Mouse (Mus musculus) thymus, postnatal 25 days (tissue): ENCODE data around the gene Rnf152.

Experiments
- DNase-seq: peaks from one replicate; pipeline ENCODE4 v3.0.0; 2022

Rnf152 gene

GRCm38 (mm10) chr1:105311899-105312600, 44.5 kb downstream of the Rnf152 start:
- DNase-seq: no peak

- no peak for DNase-seq
These were observed 54.3 kb downstream of the Rnf152 start for GRCm38 (mm10) chr1:105302164-105302563.

- DNase-seq: no peak
These were observed 54.7 kb downstream of the Rnf152 start for GRCm38 (mm10) chr1:105301764-105302163.

GRCm38 (mm10) chr1:105291859-105292258, 64.7 kb downstream of the Rnf152 start:
- no peak for DNase-seq

- no peak for DNase-seq
These were observed 69.0 kb downstream of the Rnf152 start for GRCm38 (mm10) chr1:105287536-105287935.

- DNase-seq: no peak
These were observed 69.6 kb downstream of the Rnf152 start for GRCm38 (mm10) chr1:105286906-105287305.

GRCm38 (mm10) chr1:105285001-105285400, 71.5 kb downstream of the Rnf152 start:
- DNase-seq: no peak

GRCm38 (mm10) chr1:105284116-105284515, 72.4 kb downstream of the Rnf152 start:
- no peak for DNase-seq

GRCm38 (mm10) chr1:105281277-105281676, 75.2 kb downstream of the Rnf152 start:
- DNase-seq: no peak

- DNase-seq: no peak
These were observed 76.3 kb downstream of the Rnf152 start for GRCm38 (mm10) chr1:105280160-105280559.

GRCm38 (mm10) chr1:105274500-105275194, 81.9 kb downstream of the Rnf152 start:
- no peak for DNase-seq

GRCm38 (mm10) chr1:105271104-105271503, 85.4 kb downstream of the Rnf152 start:
- DNase-seq: no peak

GRCm38 (mm10) chr1:105263283-105264033, 93.1 kb downstream of the Rnf152 start:
- DNase-seq: no peak

- DNase-seq: no peak
These were observed 96.3 kb downstream of the Rnf152 start for GRCm38 (mm10) chr1:105260200-105260599.

- DNase-seq: no peak
These were observed 99.3 kb downstream of the Rnf152 start for GRCm38 (mm10) chr1:105257199-105257598.

GRCm38 (mm10) chr1:105249190-105249589, 107.3 kb downstream of the Rnf152 start:
- no peak for DNase-seq

- DNase-seq: no peak
These were observed 109.9 kb downstream of the Rnf152 start for GRCm38 (mm10) chr1:105246651-105247050.

- no peak for DNase-seq
These were observed 110.4 kb downstream of the Rnf152 start for GRCm38 (mm10) chr1:105246075-105246574.

- DNase-seq: no peak
These were observed 113.0 kb downstream of the Rnf152 start for GRCm38 (mm10) chr1:105243359-105244142.

GRCm38 (mm10) chr1:105240185-105240584, 116.3 kb downstream of the Rnf152 start:
- no peak for DNase-seq
